Mouse (Mus musculus): ENCODE measurements around the gene Fchsd2. TPM values are rescaled to one million over a fixed set of nuclear protein-coding genes. Genes with fewer than 3 reads are reported as not detected.
A peak's percentile ranks its signal among the peaks of the same experiment; 100 is the strongest.

Gene Fchsd2
- polyA plus RNA-seq, 1 experiment from 2014 or later, result 33.1 TPM

- WGBS, result 78% methylated on average over 4 of the region's 4 CpGs
- Histone ChIP-seq H3K9me3 (ENCODE audit: control insufficient read depth, low read depth, low read length) (no peaks in the 10 kb centered on the region), H3K9ac (replicated peaks; ENCODE audit: low read depth, low read length) (no peak overlapping the region), H3K27ac (ENCODE audit: low read length) (no peak overlapping the region), H3K4me3 (ENCODE audit: low read depth, low read length) (no peak overlapping the region), H3K4me2 (replicated peaks; ENCODE audit: low read depth, low read length) (no peak overlapping the region), H3K4me1 (ENCODE audit: control insufficient read depth, insufficient read depth, low read length) (no peaks in the 10 kb centered on the region), H3K27me3 (ENCODE audit: control insufficient read depth, insufficient read depth, low read length) (no peaks in the 10 kb centered on the region), H3K36me3 (ENCODE audit: control insufficient read depth, insufficient read depth, low read length) (no peaks in the 10 kb centered on the region)
- ATAC-seq (ENCODE audit: insufficient number of reproducible peaks, insufficient read depth, low FRiP score, low read depth), result no peak
These were observed 71.2 kb downstream of the Fchsd2 start for GRCm38 (mm10) chr7:101163878-101164277.

- H3K4me1 ChIP-seq (ENCODE audit: control insufficient read depth, insufficient read depth, low read length), result no peaks in the 10 kb centered on the region
- ATAC-seq (ENCODE audit: insufficient number of reproducible peaks, insufficient read depth, low FRiP score, low read depth), result no peak; the same call in 1 of the 2 replicates
These were observed 73.9 kb downstream of the Fchsd2 start for GRCm38 (mm10) chr7:101166568-101166967.

GRCm38 (mm10) chr7:101170482-101170881 lies 77.8 kb downstream of the Fchsd2 start:
- H3K4me2 ChIP-seq (replicated peaks; ENCODE audit: low read depth, low read length), result no peak overlapping the region
- no peaks in the 10 kb centered on the region for H3K9me3 ChIP-seq (ENCODE audit: control insufficient read depth, low read depth, low read length)
- ATAC-seq (ENCODE audit: insufficient number of reproducible peaks, insufficient read depth, low FRiP score, low read depth), result no peak
- no peaks in the 10 kb centered on the region for H3K27me3 ChIP-seq (ENCODE audit: control insufficient read depth, insufficient read depth, low read length)
- H3K4me3 ChIP-seq (ENCODE audit: low read depth, low read length), result no peak overlapping the region
- H3K9ac ChIP-seq (replicated peaks; ENCODE audit: low read depth, low read length), result no peak overlapping the region
- H3K27ac ChIP-seq (ENCODE audit: low read length), result no peak overlapping the region
- 22% methylated on average over 3 of the region's 3 CpGs for WGBS
- no peaks in the 10 kb centered on the region for H3K4me1 ChIP-seq (ENCODE audit: control insufficient read depth, insufficient read depth, low read length)
- no peaks in the 10 kb centered on the region for H3K36me3 ChIP-seq (ENCODE audit: control insufficient read depth, insufficient read depth, low read length)

More at GRCm38 (mm10) chr7:101166568-101166967, 73.9 kb downstream of the Fchsd2 start:
- no peak overlapping the region for H3K27ac ChIP-seq (ENCODE audit: low read length)
- H3K36me3 ChIP-seq (ENCODE audit: control insufficient read depth, insufficient read depth, low read length), result no peaks in the 10 kb centered on the region
- no peaks in the 10 kb centered on the region for H3K27me3 ChIP-seq (ENCODE audit: control insufficient read depth, insufficient read depth, low read length)
- H3K4me2 ChIP-seq (replicated peaks; ENCODE audit: low read depth, low read length), result no peak overlapping the region
- no peak overlapping the region for H3K4me3 ChIP-seq (ENCODE audit: low read depth, low read length)
- H3K9ac ChIP-seq (replicated peaks; ENCODE audit: low read depth, low read length), result no peak overlapping the region
- whole genome bisulfite sequencing, result 30% methylated on average over 2 of the region's 2 CpGs
- no peaks in the 10 kb centered on the region for H3K9me3 ChIP-seq (ENCODE audit: control insufficient read depth, low read depth, low read length)

GRCm38 (mm10) chr7:101171002-101171401 lies 78.3 kb downstream of the Fchsd2 start:
- Histone ChIP-seq H3K4me1 (ENCODE audit: control insufficient read depth, insufficient read depth, low read length) (no peaks in the 10 kb centered on the region), H3K36me3 (ENCODE audit: control insufficient read depth, insufficient read depth, low read length) (no peaks in the 10 kb centered on the region), H3K27me3 (ENCODE audit: control insufficient read depth, insufficient read depth, low read length) (no peaks in the 10 kb centered on the region), H3K27ac (ENCODE audit: low read length) (no peak overlapping the region), H3K9me3 (ENCODE audit: control insufficient read depth, low read depth, low read length) (no peaks in the 10 kb centered on the region), H3K4me3 (ENCODE audit: low read depth, low read length) (no peak overlapping the region), H3K9ac (replicated peaks; ENCODE audit: low read depth, low read length) (no peak overlapping the region), H3K4me2 (replicated peaks; ENCODE audit: low read depth, low read length) (no peak overlapping the region)
- ATAC-seq (ENCODE audit: insufficient number of reproducible peaks, insufficient read depth, low FRiP score, low read depth), result no peak
- WGBS, result 92% methylated on average over 1 of the region's 1 CpGs

- Histone ChIP-seq H3K9ac (replicated peaks; ENCODE audit: low read depth, low read length) (no peak overlapping the region), H3K4me2 (replicated peaks; ENCODE audit: low read depth, low read length) (no peak overlapping the region), H3K36me3 (ENCODE audit: control insufficient read depth, insufficient read depth, low read length) (no peaks in the 10 kb centered on the region), H3K4me1 (ENCODE audit: control insufficient read depth, insufficient read depth, low read length) (peaks cover under 1% of the 10 kb centered on the region; the same call in 1 of the 2 replicates), H3K4me3 (ENCODE audit: low read depth, low read length) (no peak overlapping the region), H3K27me3 (ENCODE audit: control insufficient read depth, insufficient read depth, low read length) (no peaks in the 10 kb centered on the region), H3K9me3 (ENCODE audit: control insufficient read depth, low read depth, low read length) (no peaks in the 10 kb centered on the region), H3K27ac (ENCODE audit: low read length) (no peak overlapping the region)
- ATAC-seq (ENCODE audit: insufficient number of reproducible peaks, insufficient read depth, low FRiP score, low read depth), result no peak
- WGBS, result 84% methylated on average over 3 of the region's 3 CpGs
These were observed 80.7 kb downstream of the Fchsd2 start for GRCm38 (mm10) chr7:101173331-101173730.

GRCm38 (mm10) chr7:101178751-101179150 lies 86.1 kb downstream of the Fchsd2 start:
- Histone ChIP-seq H3K9me3 (ENCODE audit: control insufficient read depth, low read depth, low read length) (no peaks in the 10 kb centered on the region), H3K36me3 (ENCODE audit: control insufficient read depth, insufficient read depth, low read length) (no peaks in the 10 kb centered on the region), H3K4me3 (ENCODE audit: low read depth, low read length) (no peak overlapping the region), H3K4me2 (replicated peaks; ENCODE audit: low read depth, low read length) (no peak overlapping the region), H3K4me1 (ENCODE audit: control insufficient read depth, insufficient read depth, low read length) (peaks cover 5% of the 10 kb centered on the region; the same call in 1 of the 2 replicates), H3K27me3 (ENCODE audit: control insufficient read depth, insufficient read depth, low read length) (no peaks in the 10 kb centered on the region), H3K27ac (ENCODE audit: low read length) (peak overlapping the region; percentile 12; the same call in 1 of the 2 replicates), H3K9ac (replicated peaks; ENCODE audit: low read depth, low read length) (no peak overlapping the region)
- 49% methylated on average over 2 of the region's 2 CpGs for WGBS
- no peak for ATAC-seq (ENCODE audit: insufficient number of reproducible peaks, insufficient read depth, low FRiP score, low read depth)

- peak overlapping the region; percentile 44; the same call in 1 of the 2 replicates for H3K27ac ChIP-seq (ENCODE audit: low read length)
- H3K36me3 ChIP-seq (ENCODE audit: control insufficient read depth, insufficient read depth, low read length), result 0 out of 2 replicates have a peak, but pooled peaks cover 3% of the 10 kb centered on the region
- no peaks in the 10 kb centered on the region for H3K27me3 ChIP-seq (ENCODE audit: control insufficient read depth, insufficient read depth, low read length)
- no peak overlapping the region for H3K9ac ChIP-seq (replicated peaks; ENCODE audit: low read depth, low read length)
- ATAC-seq (ENCODE audit: insufficient number of reproducible peaks, insufficient read depth, low FRiP score, low read depth), result no peak
- H3K4me3 ChIP-seq (ENCODE audit: low read depth, low read length), result no peak overlapping the region
- H3K4me1 ChIP-seq (ENCODE audit: control insufficient read depth, insufficient read depth, low read length), result 0 out of 2 replicates have a peak, but pooled peaks cover 8% of the 10 kb centered on the region
- no peak overlapping the region for H3K4me2 ChIP-seq (replicated peaks; ENCODE audit: low read depth, low read length)
- WGBS, result 65% methylated on average over 3 of the region's 3 CpGs
- H3K9me3 ChIP-seq (ENCODE audit: control insufficient read depth, low read depth, low read length), result no peaks in the 10 kb centered on the region
These were observed 98.8 kb downstream of the Fchsd2 start for GRCm38 (mm10) chr7:101191326-101191969.

GRCm38 (mm10) chr7:101210826-101211225 lies 118.2 kb downstream of the Fchsd2 start:
- no peaks in the 10 kb centered on the region for H3K4me1 ChIP-seq (ENCODE audit: control insufficient read depth, insufficient read depth, low read length)
- no peaks in the 10 kb centered on the region for H3K36me3 ChIP-seq (ENCODE audit: control insufficient read depth, insufficient read depth, low read length)
- no peak overlapping the region for H3K27ac ChIP-seq (ENCODE audit: low read length)
- H3K27me3 ChIP-seq (ENCODE audit: control insufficient read depth, insufficient read depth, low read length), result no peaks in the 10 kb centered on the region
- 89% methylated on average over 1 of the region's 1 CpGs for WGBS
- no peak for ATAC-seq (ENCODE audit: insufficient number of reproducible peaks, insufficient read depth, low FRiP score, low read depth)
- H3K9ac ChIP-seq (replicated peaks; ENCODE audit: low read depth, low read length), result no peak overlapping the region
- H3K9me3 ChIP-seq (ENCODE audit: control insufficient read depth, low read depth, low read length), result no peaks in the 10 kb centered on the region
- H3K4me2 ChIP-seq (replicated peaks; ENCODE audit: low read depth, low read length), result no peak overlapping the region
- H3K4me3 ChIP-seq (ENCODE audit: low read depth, low read length), result no peak overlapping the region

Data from stomach, embryonic 14.5 days (tissue).